Mouse (Mus musculus): Measurements from ENCODE around the gene Acbd3. TPM values are rescaled to one million over a fixed set of nuclear protein-coding genes. Genes with fewer than 3 reads are reported as not detected.

Gene Acbd3
- polyA plus RNA-seq, 1 experiment from 2014 or later = 24.7 TPM

DNA sequence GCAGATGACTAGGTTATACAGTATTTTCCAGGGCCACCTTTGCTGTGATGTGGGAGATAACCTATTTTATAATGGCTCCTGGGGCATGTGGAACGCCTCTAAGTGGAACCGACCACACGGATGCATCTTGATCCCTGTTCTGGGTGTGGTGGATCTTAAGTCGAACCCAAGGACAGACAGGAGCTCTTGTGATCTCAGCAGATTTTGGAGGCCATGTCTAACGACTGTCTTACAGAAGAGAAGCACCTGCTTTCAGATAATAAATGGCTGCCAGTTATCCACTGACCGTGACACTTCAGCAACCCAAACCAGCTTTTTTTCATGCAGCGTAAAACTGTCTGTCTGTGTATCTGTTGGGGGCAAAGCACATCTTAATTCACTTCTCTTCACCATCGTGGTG, 28.5 kb downstream of the Acbd3 start:
- H3K9me3 ChIP-seq (ENCODE audit: control insufficient read depth, low read length) = no peaks in the 10 kb centered on the region
- H3K4me2 ChIP-seq (ENCODE audit: low read length) = no peak overlapping the region
- H3K9ac ChIP-seq (ENCODE audit: low read length) = no peak overlapping the region
- ATAC-seq (replicated peaks; ENCODE audit: low FRiP score, low TSS enrichment, low read depth) (no peak), DNase-seq (ENCODE audit: low spot score) (no peak)
- H3K4me3 ChIP-seq (ENCODE audit: low read depth, low read length) = no peak overlapping the region
- no peak overlapping the region for H3K27ac ChIP-seq (ENCODE audit: low read depth)
- H3K27me3 ChIP-seq (replicated peaks; ENCODE audit: control insufficient read depth, insufficient read depth, low read length) = no peaks in the 10 kb centered on the region
- no peaks in the 10 kb centered on the region for H3K4me1 ChIP-seq (replicated peaks; ENCODE audit: control insufficient read depth, insufficient read depth, low read length)
- 88% methylated on average over 8 of the region's 8 CpGs for WGBS
- H3K36me3 ChIP-seq (ENCODE audit: control insufficient read depth, insufficient read depth, low read length) = peaks cover 48% of the 10 kb centered on the region

DNA sequence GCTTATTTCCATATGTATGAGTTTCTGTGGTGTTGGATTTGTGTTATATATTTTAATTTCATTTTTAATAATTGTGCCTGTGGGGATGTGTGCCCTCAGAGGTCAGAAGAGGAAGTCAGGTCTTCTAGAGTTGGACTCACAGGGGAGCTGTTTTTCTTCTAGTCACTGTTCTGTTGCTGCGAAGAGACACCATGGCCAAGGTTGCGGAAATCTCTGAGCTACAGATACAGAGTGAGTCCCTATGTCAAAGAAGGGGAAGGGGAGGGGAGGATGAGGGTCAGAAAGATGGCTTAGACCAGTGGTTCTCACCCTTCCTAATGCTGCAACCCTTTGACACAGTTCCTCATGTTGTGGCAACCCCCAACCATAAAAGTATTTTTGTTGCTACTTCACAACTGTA, 30.9 kb downstream of the Acbd3 start:
- ATAC-seq (replicated peaks; ENCODE audit: low FRiP score, low TSS enrichment, low read depth) (no peak), DNase-seq (ENCODE audit: low spot score) (no peak)
- Histone ChIP-seq H3K4me3 (ENCODE audit: low read depth, low read length) (no peak overlapping the region), H3K36me3 (ENCODE audit: control insufficient read depth, insufficient read depth, low read length) (peaks cover 36% of the 10 kb centered on the region), H3K27ac (ENCODE audit: low read depth) (no peak overlapping the region), H3K4me1 (replicated peaks; ENCODE audit: control insufficient read depth, insufficient read depth, low read length) (no peaks in the 10 kb centered on the region), H3K9me3 (ENCODE audit: control insufficient read depth, low read length) (no peaks in the 10 kb centered on the region), H3K27me3 (replicated peaks; ENCODE audit: control insufficient read depth, insufficient read depth, low read length) (no peaks in the 10 kb centered on the region), H3K9ac (ENCODE audit: low read length) (no peak overlapping the region), H3K4me2 (ENCODE audit: low read length) (no peak overlapping the region)
- WGBS = 90% methylated on average over 2 of the region's 2 CpGs

DNA sequence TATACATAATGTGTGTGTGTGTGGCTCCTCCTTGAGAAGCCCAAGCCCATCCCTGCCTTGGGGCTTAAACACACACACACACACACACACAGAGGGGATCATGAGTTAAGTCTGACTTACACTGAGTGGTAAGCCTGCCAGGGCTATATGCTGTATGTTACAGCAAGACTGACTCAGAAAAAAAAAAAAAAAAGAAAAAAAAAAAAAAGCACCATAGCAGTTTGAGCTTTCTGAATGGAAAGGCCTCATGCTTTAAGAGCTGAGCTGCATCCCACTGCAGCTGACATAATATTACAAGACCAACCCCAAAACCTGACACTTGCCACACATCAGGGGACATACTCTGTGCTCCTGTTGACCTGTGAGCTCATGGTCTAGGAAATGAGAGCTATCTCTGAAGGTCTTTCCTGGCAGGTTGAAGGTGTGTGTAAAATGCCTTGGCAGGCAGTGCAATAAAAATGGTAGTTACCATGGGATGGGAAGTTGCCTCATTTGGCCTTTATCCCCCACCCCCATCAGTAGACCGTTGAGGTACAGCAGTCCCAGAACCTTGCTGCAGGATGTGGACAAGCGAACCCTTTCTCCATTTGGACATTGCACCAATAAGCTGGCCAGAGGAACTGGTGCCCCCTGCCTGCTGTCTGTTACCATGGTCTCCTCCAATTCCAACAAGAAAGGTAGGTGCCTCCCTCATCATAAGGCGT, 31.6 kb downstream of the Acbd3 start:
- whole genome bisulfite sequencing = 81% methylated on average over 3 of the region's 3 CpGs
- no peaks in the 10 kb centered on the region for H3K4me1 ChIP-seq (replicated peaks; ENCODE audit: control insufficient read depth, insufficient read depth, low read length)
- H3K9ac ChIP-seq (ENCODE audit: low read length) = no peak overlapping the region
- H3K9me3 ChIP-seq (ENCODE audit: control insufficient read depth, low read length) = no peaks in the 10 kb centered on the region
- ATAC-seq (replicated peaks; ENCODE audit: low FRiP score, low TSS enrichment, low read depth) (0 out of 2 replicates have a peak, but pooled peaks have one; percentile 12), DNase-seq (ENCODE audit: low spot score) (no peak)
- H3K36me3 ChIP-seq (ENCODE audit: control insufficient read depth, insufficient read depth, low read length) = peaks cover 29% of the 10 kb centered on the region
- H3K4me3 ChIP-seq (ENCODE audit: low read depth, low read length) = no peak overlapping the region
- H3K27me3 ChIP-seq (replicated peaks; ENCODE audit: control insufficient read depth, insufficient read depth, low read length) = no peaks in the 10 kb centered on the region
- H3K27ac ChIP-seq (ENCODE audit: low read depth) = no peak overlapping the region
- no peak overlapping the region for H3K4me2 ChIP-seq (ENCODE audit: low read length)

DNA sequence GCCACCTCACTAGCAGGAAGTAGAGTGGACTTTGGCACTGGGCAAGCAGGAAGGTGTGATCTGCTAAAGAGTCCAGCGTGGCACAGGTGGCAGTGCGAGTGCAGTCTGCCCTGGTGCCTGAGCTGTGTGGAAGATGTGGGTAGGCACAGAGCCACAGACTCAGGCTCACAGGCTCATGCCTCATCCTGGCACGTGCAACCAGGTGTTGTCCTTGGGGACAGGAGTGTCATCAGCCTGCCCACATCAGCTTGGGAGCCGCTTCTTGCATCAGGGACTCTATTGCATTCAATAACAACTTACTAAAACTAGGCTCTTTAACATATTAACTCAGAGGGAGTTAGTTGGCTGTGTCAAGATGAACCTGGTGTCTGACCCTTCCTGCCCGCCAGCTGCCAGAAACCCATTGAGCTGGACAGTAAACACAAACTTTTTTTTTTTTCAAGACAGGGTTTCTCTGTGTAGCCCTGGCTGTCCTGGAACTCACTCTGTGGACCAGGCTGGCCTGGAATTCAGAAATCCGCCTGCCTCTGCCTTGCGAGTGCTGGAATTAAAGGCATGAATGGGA, 32.2 kb downstream of the Acbd3 start:
- 83% methylated on average over 7 of the region's 7 CpGs for WGBS
- Histone ChIP-seq H3K27ac (ENCODE audit: low read depth) (no peak overlapping the region), H3K36me3 (ENCODE audit: control insufficient read depth, insufficient read depth, low read length) (peaks cover 23% of the 10 kb centered on the region), H3K27me3 (replicated peaks; ENCODE audit: control insufficient read depth, insufficient read depth, low read length) (no peaks in the 10 kb centered on the region), H3K9me3 (ENCODE audit: control insufficient read depth, low read length) (no peaks in the 10 kb centered on the region), H3K4me3 (ENCODE audit: low read depth, low read length) (no peak overlapping the region), H3K4me2 (ENCODE audit: low read length) (no peak overlapping the region), H3K9ac (ENCODE audit: low read length) (no peak overlapping the region), H3K4me1 (replicated peaks; ENCODE audit: control insufficient read depth, insufficient read depth, low read length) (no peaks in the 10 kb centered on the region)
- DNase-seq (ENCODE audit: low spot score) (no peak), ATAC-seq (replicated peaks; ENCODE audit: low FRiP score, low TSS enrichment, low read depth) (0 out of 2 replicates have a peak, but pooled peaks have one; percentile 41)

GRCm38 (mm10) chr1:180762180-180762579, 36.3 kb downstream of the Acbd3 start:
- no peak overlapping the region for H3K27ac ChIP-seq (ENCODE audit: low read depth)
- H3K4me1 ChIP-seq (replicated peaks; ENCODE audit: control insufficient read depth, insufficient read depth, low read length) = no peaks in the 10 kb centered on the region
- H3K27me3 ChIP-seq (replicated peaks; ENCODE audit: control insufficient read depth, insufficient read depth, low read length) = no peaks in the 10 kb centered on the region
- ATAC-seq (replicated peaks; ENCODE audit: low FRiP score, low TSS enrichment, low read depth) (no peak), DNase-seq (ENCODE audit: low spot score) (no peak)
- 69% methylated on average over 11 of the region's 11 CpGs for WGBS
- H3K4me3 ChIP-seq (ENCODE audit: low read depth, low read length) = no peak overlapping the region
- H3K9me3 ChIP-seq (ENCODE audit: control insufficient read depth, low read length) = no peaks in the 10 kb centered on the region
- H3K4me2 ChIP-seq (ENCODE audit: low read length) = no peak overlapping the region
- H3K36me3 ChIP-seq (ENCODE audit: control insufficient read depth, insufficient read depth, low read length) = no peaks in the 10 kb centered on the region
- no peak overlapping the region for H3K9ac ChIP-seq (ENCODE audit: low read length)

GRCm38 (mm10) chr1:180762679-180763078, 36.8 kb downstream of the Acbd3 start:
- Histone ChIP-seq H3K27ac (ENCODE audit: low read depth) (no peak overlapping the region), H3K4me2 (ENCODE audit: low read length) (no peak overlapping the region)
- WGBS = 72% methylated on average over 8 of the region's 8 CpGs

GRCm38 (mm10) chr1:180763307-180763706, 37.5 kb downstream of the Acbd3 start:
- 15% methylated on average over 14 of the region's 14 CpGs for WGBS
- no peak overlapping the region for H3K27ac ChIP-seq (ENCODE audit: low read depth)
- H3K9me3 ChIP-seq (ENCODE audit: control insufficient read depth, low read length) = no peaks in the 10 kb centered on the region
- H3K4me2 ChIP-seq (ENCODE audit: low read length) = peak overlapping the region; percentile 65
- peaks cover 9% of the 10 kb centered on the region for H3K4me1 ChIP-seq (replicated peaks; ENCODE audit: control insufficient read depth, insufficient read depth, low read length)
- H3K27me3 ChIP-seq (replicated peaks; ENCODE audit: control insufficient read depth, insufficient read depth, low read length) = no peaks in the 10 kb centered on the region
- H3K9ac ChIP-seq (ENCODE audit: low read length) = 0 out of 2 replicates have a peak overlapping the region, but pooled peaks have one; percentile 25
- DNase-seq (ENCODE audit: low spot score) = no peak
- peak; percentile 18; the same call in 1 of the 2 replicates for ATAC-seq (replicated peaks; ENCODE audit: low FRiP score, low TSS enrichment, low read depth)
- no peaks in the 10 kb centered on the region for H3K36me3 ChIP-seq (ENCODE audit: control insufficient read depth, insufficient read depth, low read length)
- peak overlapping the region; percentile 30 for H3K4me3 ChIP-seq (ENCODE audit: low read depth, low read length)

More at GRCm38 (mm10) chr1:180762679-180763078, 36.8 kb downstream of the Acbd3 start:
- ATAC-seq (replicated peaks; ENCODE audit: low FRiP score, low TSS enrichment, low read depth) = no peak
- no peaks in the 10 kb centered on the region for H3K27me3 ChIP-seq (replicated peaks; ENCODE audit: control insufficient read depth, insufficient read depth, low read length)
- H3K9ac ChIP-seq (ENCODE audit: low read length) = no peak overlapping the region
- peaks cover 5% of the 10 kb centered on the region for H3K4me1 ChIP-seq (replicated peaks; ENCODE audit: control insufficient read depth, insufficient read depth, low read length)
- no peak overlapping the region for H3K4me3 ChIP-seq (ENCODE audit: low read depth, low read length)
- no peaks in the 10 kb centered on the region for H3K9me3 ChIP-seq (ENCODE audit: control insufficient read depth, low read length)
- H3K36me3 ChIP-seq (ENCODE audit: control insufficient read depth, insufficient read depth, low read length) = no peaks in the 10 kb centered on the region
- DNase-seq (ENCODE audit: low spot score) = no peak

DNA sequence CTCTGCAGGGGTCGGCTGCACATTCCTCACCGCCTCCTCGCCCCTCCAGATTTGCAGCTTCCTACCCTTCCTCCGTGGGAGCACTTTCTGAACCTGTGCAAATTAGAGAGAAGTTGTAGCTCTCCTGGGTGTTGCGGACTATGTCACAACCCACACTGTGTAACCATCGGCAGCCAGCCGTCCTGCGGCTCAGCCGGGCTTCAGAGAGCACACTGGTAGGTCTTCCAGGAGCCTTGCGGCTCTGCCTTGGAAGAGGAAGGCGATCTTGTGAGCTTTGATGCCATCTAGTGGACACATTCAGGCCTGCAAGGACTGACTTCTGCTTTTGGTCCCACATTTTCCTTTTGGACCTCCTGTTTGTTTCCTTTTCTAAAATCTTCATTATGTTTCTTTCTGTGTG, 38.0 kb downstream of the Acbd3 start:
- Histone ChIP-seq H3K27ac (ENCODE audit: low read depth) (no peak overlapping the region), H3K4me2 (ENCODE audit: low read length) (peak overlapping the region; percentile 65), H3K4me3 (ENCODE audit: low read depth, low read length) (peak overlapping the region; percentile 30), H3K9ac (ENCODE audit: low read length) (0 out of 2 replicates have a peak overlapping the region, but pooled peaks have one; percentile 25), H3K4me1 (replicated peaks; ENCODE audit: control insufficient read depth, insufficient read depth, low read length) (peaks cover 13% of the 10 kb centered on the region), H3K9me3 (ENCODE audit: control insufficient read depth, low read length) (no peaks in the 10 kb centered on the region), H3K27me3 (replicated peaks; ENCODE audit: control insufficient read depth, insufficient read depth, low read length) (no peaks in the 10 kb centered on the region), H3K36me3 (ENCODE audit: control insufficient read depth, insufficient read depth, low read length) (no peaks in the 10 kb centered on the region)
- ATAC-seq (replicated peaks; ENCODE audit: low FRiP score, low TSS enrichment, low read depth) (peak; percentile 59), DNase-seq (ENCODE audit: low spot score) (peak; percentile 91)
- 0% methylated on average over 11 of the region's 11 CpGs for WGBS

DNA sequence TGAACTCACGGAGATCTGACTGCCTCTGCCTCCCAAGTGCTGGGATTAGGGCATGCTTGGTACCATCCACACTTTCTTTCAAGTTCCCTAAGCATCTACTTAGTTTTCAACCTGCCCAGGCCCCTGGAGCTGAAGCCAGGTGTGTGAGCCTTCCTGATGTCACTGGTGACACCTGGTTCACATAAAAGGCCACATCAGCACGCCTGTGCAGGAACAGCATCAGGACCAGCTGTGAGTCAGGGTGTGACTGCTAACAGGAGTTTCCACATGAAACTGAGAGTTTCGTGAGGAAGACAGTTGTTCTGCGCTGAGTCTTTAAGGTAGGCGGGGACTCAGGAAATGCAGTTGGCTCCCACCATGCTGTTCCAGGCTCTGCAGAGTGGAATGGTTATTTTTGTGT, 39.5 kb downstream of the Acbd3 start:
- Histone ChIP-seq H3K27ac (ENCODE audit: low read depth) (no peak overlapping the region), H3K9ac (ENCODE audit: low read length) (no peak overlapping the region), H3K4me3 (ENCODE audit: low read depth, low read length) (no peak overlapping the region), H3K36me3 (ENCODE audit: control insufficient read depth, insufficient read depth, low read length) (no peaks in the 10 kb centered on the region), H3K4me1 (replicated peaks; ENCODE audit: control insufficient read depth, insufficient read depth, low read length) (peaks cover 14% of the 10 kb centered on the region), H3K27me3 (replicated peaks; ENCODE audit: control insufficient read depth, insufficient read depth, low read length) (no peaks in the 10 kb centered on the region), H3K4me2 (ENCODE audit: low read length) (no peak overlapping the region), H3K9me3 (ENCODE audit: control insufficient read depth, low read length) (no peaks in the 10 kb centered on the region)
- ATAC-seq (replicated peaks; ENCODE audit: low FRiP score, low TSS enrichment, low read depth) (no peak), DNase-seq (ENCODE audit: low spot score) (no peak)
- 79% methylated on average over 5 of the region's 5 CpGs for WGBS

Data from intestine, embryonic 14.5 days (tissue).